Mouse (Mus musculus): ENCODE results near the gene Otud7b.

GRCm38 (mm10) chr3:96181510-96182381 is 77.4 kb downstream of the Otud7b start:
- TF ChIP-seq CTCF (IDR thresholded peaks at IDR 0.05; ENCODE audit: low read depth, low read length) (no peak), EP300 (IDR thresholded peaks at IDR 0.05; ENCODE audit: insufficient read depth, low read depth, low read length) (no peak), POLR2A (IDR thresholded peaks at IDR 0.05; ENCODE audit: insufficient read depth, low read length) (no peak)
